Mouse (Mus musculus): Measurements from ENCODE around the gene Hacd4. TPM values are rescaled to one million over a fixed set of nuclear protein-coding genes. Genes with fewer than 3 reads are reported as not detected.

Gene Hacd4
- total RNA-seq (2021) = 1 to 10 TPM; 4.8 to 5.4 TPM
- long read RNA-seq, experiment 1, full-length matches to known transcripts = 3 of 7 reads
- long read RNA-seq, experiment 1, partial matches to known transcripts = 0 of 7 reads
- long read RNA-seq, experiment 1, other reads (novel, unspliced or antisense) = 4 of 7 reads
- long read RNA-seq, experiment 2, full-length matches to known transcripts = 1 of 2 reads
- long read RNA-seq, experiment 2, partial matches to known transcripts = 0 of 2 reads
- long read RNA-seq, experiment 2, other reads (novel, unspliced or antisense) = 1 of 2 reads

GRCm38 (mm10) chr4:88438326-88438989, at the start of gene Hacd4:
Hacd4 (minus strand) TSS chr4:88438928.
- peak; percentile 76 for DNase-seq

- DNase-seq = no peak
Measured at GRCm38 (mm10) chr4:88488107-88488506, 49.4 kb upstream of the Hacd4 start.

GRCm38 (mm10) chr4:88480130-88480529, 41.4 kb upstream of the Hacd4 start:
- DNase-seq = no peak

GRCm38 (mm10) chr4:88478809-88479186, 40.1 kb upstream of the Hacd4 start:
- no peak for DNase-seq

- DNase-seq = no peak
Measured at GRCm38 (mm10) chr4:88478177-88478808, 39.6 kb upstream of the Hacd4 start.

- DNase-seq = no peak
Measured at GRCm38 (mm10) chr4:88476511-88477210, 37.9 kb upstream of the Hacd4 start.

GRCm38 (mm10) chr4:88476084-88476483, 37.4 kb upstream of the Hacd4 start:
- DNase-seq = no peak

GRCm38 (mm10) chr4:88471528-88471927, 32.8 kb upstream of the Hacd4 start:
- no peak for DNase-seq

GRCm38 (mm10) chr4:88464574-88464973, 25.8 kb upstream of the Hacd4 start:
- no peak for DNase-seq

- DNase-seq = no peak
Measured at GRCm38 (mm10) chr4:88462981-88463646, 24.4 kb upstream of the Hacd4 start.

GRCm38 (mm10) chr4:88462501-88462900, 23.8 kb upstream of the Hacd4 start:
- no peak for DNase-seq

GRCm38 (mm10) chr4:88461315-88461714, 22.6 kb upstream of the Hacd4 start:
- DNase-seq = no peak

- no peak for DNase-seq
Measured at GRCm38 (mm10) chr4:88458673-88459072, 19.9 kb upstream of the Hacd4 start.

- no peak for DNase-seq
Measured at GRCm38 (mm10) chr4:88458093-88458492, 19.4 kb upstream of the Hacd4 start.

- DNase-seq = no peak
Measured at GRCm38 (mm10) chr4:88450087-88450765, 11.5 kb upstream of the Hacd4 start.

- no peak for DNase-seq
Measured at GRCm38 (mm10) chr4:88448976-88449375, 10.2 kb upstream of the Hacd4 start.

- DNase-seq = no peak
Measured at GRCm38 (mm10) chr4:88440814-88441213, 2.1 kb upstream of the Hacd4 start.

GRCm38 (mm10) chr4:88439669-88440123, 968 bp upstream of the Hacd4 start:
- DNase-seq = peak; percentile 8

- no peak for DNase-seq
Measured at GRCm38 (mm10) chr4:88438990-88439329, 232 bp upstream of the Hacd4 start.

GRCm38 (mm10) chr4:88437917-88438316, 811 bp downstream of the Hacd4 start:
- DNase-seq = no peak

GRCm38 (mm10) chr4:88437166-88437565, 1.6 kb downstream of the Hacd4 start:
- DNase-seq = no peak
